Comparison of ENCODE assay signal across 10 mouse cellular contexts in genomic region chr7:28694423-28694822, GRCm38 (mm10). TPM values are rescaled to one million over a fixed set of nuclear protein-coding genes. Genes with fewer than 3 reads are reported as not detected.
DNase-seq lines count a peak whose midpoint lies in the region; ATAC-seq and TF ChIP-seq lines count a peak whose summit lies in the region.
"Had no signal": no experiment of that assay in that cellular context is flagged by ENCODE, and none has a peak within 500 bp of the region (broad histone marks: within the 10 kb centered on the region; RNA-seq: fewer than 3 reads in every experiment).

No protein-coding gene starts in this region.

- no peaks in the 10 kb centered on the region for H3K4me1 ChIP-seq in kidney, postnatal 0 days (replicated peaks; ENCODE audit: insufficient read depth, low read length)
- no peaks in the 10 kb centered on the region for H3K4me1 ChIP-seq in midbrain, postnatal 0 days (ENCODE audit: insufficient read depth, low read length)

- DNase-seq in kidney, postnatal 0 days (ENCODE audit: low spot score): peak; percentile 41
- no peak for DNase-seq in kidney, adult 11 months
- peak; percentile 14 for DNase-seq in brain, embryonic 14.5 days (ENCODE audit: low read depth)
- DNase-seq in forelimb bud, embryonic 11.5 days (ENCODE audit: low read depth, low spot score): peak; percentile 69
- DNase-seq in midbrain, postnatal 0 days (ENCODE audit: low spot score): peak; percentile 9
- no peak for DNase-seq in ovary, postnatal 10 days (ENCODE audit: low spot score)
- DNase-seq in gastrocnemius, postnatal 4 days (ENCODE audit: low spot score in 2 of 2): no peak
- DNase-seq: adrenal gland, adult 2 months had no signal

- H3K27me3 ChIP-seq in kidney, postnatal 0 days (ENCODE audit: insufficient read depth, low read length): no peaks in the 10 kb centered on the region
- H3K27me3 ChIP-seq in midbrain, postnatal 0 days (ENCODE audit: insufficient read depth, low read length): no peaks in the 10 kb centered on the region

- no peak for ATAC-seq in kidney, postnatal 0 days (replicated peaks; ENCODE audit: low FRiP score, low read depth)
- ATAC-seq in midbrain, postnatal 0 days (ENCODE audit: low FRiP score): no peak
- no peak for ATAC-seq in erythroid progenitor cell, adult 5-6 weeks (replicated peaks; ENCODE audit: low FRiP score, poor library complexity, severe bottlenecking)

- TF ChIP-seq CTCF in kidney, postnatal 0 days (IDR thresholded peaks at IDR 0.05; ENCODE audit: low read depth): no peak
- no peak for TF ChIP-seq CTCF in brain, embryonic 14.5 days (IDR thresholded peaks at IDR 0.05; ENCODE audit: borderline replicate concordance, extremely low read depth, insufficient read depth, insufficient read length)
- no peak for TF ChIP-seq CTCF in midbrain, postnatal 0 days (IDR thresholded peaks at IDR 0.05)

- peak overlapping the region; percentile 88; the same call in 1 of the 2 replicates for H3K4me2 ChIP-seq in kidney, postnatal 0 days (ENCODE audit: low read length)
- H3K4me2 ChIP-seq in midbrain, postnatal 0 days (ENCODE audit: low read depth, low read length, poor library complexity, severe bottlenecking): peak overlapping the region; percentile 73; the same call in 1 of the 2 replicates

- H3K36me3 ChIP-seq in kidney, postnatal 0 days (ENCODE audit: insufficient read depth, low read length): no peaks in the 10 kb centered on the region
- peaks cover 10% of the 10 kb centered on the region; the same call in 1 of the 2 replicates for H3K36me3 ChIP-seq in midbrain, postnatal 0 days (ENCODE audit: insufficient read depth, low read length)

- 8% methylated on average over 14 of the region's 14 CpGs for WGBS in kidney, postnatal 0 days
- WGBS in midbrain, postnatal 0 days: 12% methylated on average over 14 of the region's 14 CpGs

- H3K9ac ChIP-seq in kidney, postnatal 0 days (ENCODE audit: low read depth, low read length): no peak overlapping the region
- H3K9ac ChIP-seq in midbrain, postnatal 0 days (replicated peaks; ENCODE audit: low read length, poor library complexity, severe bottlenecking): no peak overlapping the region

- no peak overlapping the region for H3K4me3 ChIP-seq in kidney, postnatal 0 days (replicated peaks; ENCODE audit: low read depth, low read length)
- peak overlapping the region; percentile 55; the same call in 1 of the 2 replicates for H3K4me3 ChIP-seq in midbrain, postnatal 0 days (ENCODE audit: low read depth, low read length)

- no peaks in the 10 kb centered on the region for H3K9me3 ChIP-seq in kidney, postnatal 0 days (replicated peaks; ENCODE audit: low read length)
- no peaks in the 10 kb centered on the region for H3K9me3 ChIP-seq in midbrain, postnatal 0 days (ENCODE audit: low read length)

- no peak overlapping the region for H3K27ac ChIP-seq in kidney, postnatal 0 days
- no peak overlapping the region for H3K27ac ChIP-seq in midbrain, postnatal 0 days (ENCODE audit: low read depth, low read length)

- TF ChIP-seq POLR2A in brain, embryonic 14.5 days (IDR thresholded peaks at IDR 0.05; ENCODE audit: borderline replicate concordance, extremely low read depth, insufficient read depth, insufficient read length, poor library complexity, severe bottlenecking): no peak

RNA-seq across cellular contexts. Expression of gene Fbxo27, which starts 1.8 kb away (rescaled TPM):
- polyA plus RNA-seq in kidney, postnatal 0 days (2015; fragmentation: Nextera tagmentation; extraction: Ambion mirVana): 3.9 and 4.1 TPM in 2 replicates
- 18.0 and 22.0 TPM in 2 replicates for polyA plus RNA-seq in brain, embryonic 14.5 days (2012; rRNA removed)
- 7.4 and 8.2 TPM in 2 replicates for total RNA-seq in midbrain, postnatal 0 days (2014; rRNA removed)
- polyA plus RNA-seq in midbrain, postnatal 0 days (2015; fragmentation: Nextera tagmentation; extraction: Ambion mirVana): 10.4 and 12.2 TPM in 2 replicates
- not detected in 2 replicates for total RNA-seq in erythroid progenitor cell, adult 5-6 weeks (2015; ENCODE audit: low replicate concordance)
- total RNA-seq in erythroid progenitor cell, adult 5-6 weeks (2017; ENCODE audit: low replicate concordance): 1.4 TPM in 1 of 2 replicates, not detected in the other
- total RNA-seq in gastrocnemius, postnatal 4 days (2021): 1 to 10 TPM; 3.0 to 3.3 TPM
- total RNA-seq: megakaryocyte-erythroid progenitor cell, adult 5-6 weeks had no signal

RNA-seq across cellular contexts. Expression of gene Fbxo17, which starts 22.2 kb away (rescaled TPM):
- 7.0 and 8.0 TPM in 2 replicates for polyA plus RNA-seq in kidney, postnatal 0 days (2015; fragmentation: Nextera tagmentation; extraction: Ambion mirVana)
- 3.3 and 4.1 TPM in 2 replicates for polyA plus RNA-seq in brain, embryonic 14.5 days (2012; rRNA removed)
- total RNA-seq in midbrain, postnatal 0 days (2014; rRNA removed): 1.7 and 2.8 TPM in 2 replicates
- 5.5 and 6.1 TPM in 2 replicates for polyA plus RNA-seq in midbrain, postnatal 0 days (2015; fragmentation: Nextera tagmentation; extraction: Ambion mirVana)
- total RNA-seq in erythroid progenitor cell, adult 5-6 weeks (2015; ENCODE audit: low replicate concordance): 2.5 TPM in 1 of 2 replicates, not detected in the other
- 1.3 TPM in 1 of 2 replicates, not detected in the other for total RNA-seq in erythroid progenitor cell, adult 5-6 weeks (2017; ENCODE audit: low replicate concordance)
- total RNA-seq in gastrocnemius, postnatal 4 days (2021): 10 to 100 TPM; 22.1 to 25.3 TPM

RNA-seq across cellular contexts. Expression of gene Mrps12, which starts 47.2 kb away (rescaled TPM):
- polyA plus RNA-seq in kidney, postnatal 0 days (2015; fragmentation: Nextera tagmentation; extraction: Ambion mirVana): 143 and 151 TPM in 2 replicates
- 68.0 and 91.1 TPM in 2 replicates for polyA plus RNA-seq in brain, embryonic 14.5 days (2012; rRNA removed)
- 48.6 and 67.5 TPM in 2 replicates for total RNA-seq in midbrain, postnatal 0 days (2014; rRNA removed)
- 97.3 and 106 TPM in 2 replicates for polyA plus RNA-seq in midbrain, postnatal 0 days (2015; fragmentation: Nextera tagmentation; extraction: Ambion mirVana)
- total RNA-seq in erythroid progenitor cell, adult 5-6 weeks (2015; ENCODE audit: low replicate concordance): 12.6 and 27.2 TPM in 2 replicates
- total RNA-seq in erythroid progenitor cell, adult 5-6 weeks (2017; ENCODE audit: low replicate concordance): 16.2 and 17.5 TPM in 2 replicates
- total RNA-seq in gastrocnemius, postnatal 4 days (2021): 10 to 100 TPM; 34.4 to 34.8 TPM

RNA-seq across cellular contexts. Expression of gene Sars2, which starts 47.4 kb away (rescaled TPM):
- 20.2 and 21.5 TPM in 2 replicates for polyA plus RNA-seq in kidney, postnatal 0 days (2015; fragmentation: Nextera tagmentation; extraction: Ambion mirVana)
- 22.5 and 27.4 TPM in 2 replicates for polyA plus RNA-seq in brain, embryonic 14.5 days (2012; rRNA removed)
- total RNA-seq in midbrain, postnatal 0 days (2014; rRNA removed): 17.8 and 18.6 TPM in 2 replicates
- 16.2 and 19.3 TPM in 2 replicates for polyA plus RNA-seq in midbrain, postnatal 0 days (2015; fragmentation: Nextera tagmentation; extraction: Ambion mirVana)
- 1.3 and 6.1 TPM in 2 replicates for total RNA-seq in erythroid progenitor cell, adult 5-6 weeks (2015; ENCODE audit: low replicate concordance)
- 0.39 and 4.4 TPM in 2 replicates for total RNA-seq in erythroid progenitor cell, adult 5-6 weeks (2017; ENCODE audit: low replicate concordance)
- total RNA-seq in gastrocnemius, postnatal 4 days (2021): 10 to 100 TPM; 16.2 to 19.5 TPM

Comparison
In these comparisons a context has a peak if more than half of its experiments do, and no peak if none do; other contexts are left out.
1. DNase-seq: peak in kidney, postnatal 0 days (single experiment), brain, embryonic 14.5 days (single experiment), forelimb bud, embryonic 11.5 days (single experiment) and midbrain, postnatal 0 days (single experiment); none in kidney, adult 11 months (single experiment), ovary, postnatal 10 days (single experiment) and gastrocnemius, postnatal 4 days (0 of 2).